Mouse (Mus musculus) liver, embryonic 13.5 days (tissue): ENCODE data around the gene Smim14. TPM values are rescaled to one million over a fixed set of nuclear protein-coding genes. Genes with fewer than 3 reads are reported as not detected.
"Not testable (repeated sequence)": the region's sequence is repeated elsewhere in the genome, so short reads cannot be mapped to it uniquely, and the experiment has no call there.

Experiments used
- ATAC-seq: fragments of 200-750 bp; cut with Nextera tagmentation; 2 replicates; pipeline ENCODE4 v1.8.0; 2017; ENCODE audit warnings: low read depth, mild to moderate bottlenecking, moderate number of reproducible peaks, moderate library complexity
- DNase-seq: peaks from one replicate; pipeline ENCODE4 v3.0.0; 2022
- H3K27ac ChIP-seq: fragments of 300-500 bp; sonication (generic); 2 replicates; pipeline ENCODE4 v1.5.1; 2015; ENCODE audit warnings: moderate library complexity, mild to moderate bottlenecking, inconsistent platforms
- H3K27me3 ChIP-seq: fragments of 300-500 bp; sonication (generic); 2 replicates; pipeline ENCODE4 v1.6.1; 2015; ENCODE audit warnings: mild to moderate bottlenecking, inconsistent platforms
- H3K36me3 ChIP-seq: fragments of 300-500 bp; sonication (generic); 2 replicates; pipeline ENCODE4 v1.6.1; 2015; ENCODE audit warnings: mild to moderate bottlenecking, inconsistent platforms
- H3K4me1 ChIP-seq: fragments of 300-500 bp; sonication (generic); replicated peaks from 2 replicates; pipeline ENCODE4 v1.6.1; 2015; ENCODE audit warnings: inconsistent platforms
- H3K4me2 ChIP-seq: fragments of 300-500 bp; sonication (generic); 2 replicates; pipeline ENCODE4 v1.6.1; 2015; ENCODE audit warnings: inconsistent platforms, mild to moderate bottlenecking, moderate library complexity
- H3K4me3 ChIP-seq: fragments of 300-500 bp; sonication (generic); replicated peaks from 2 replicates; pipeline ENCODE4 v1.5.1; 2015; ENCODE audit warnings: mild to moderate bottlenecking, inconsistent platforms
- H3K9ac ChIP-seq: fragments of 300-500 bp; sonication (generic); 2 replicates; pipeline ENCODE4 v1.6.1; 2015; ENCODE audit warnings: mild to moderate bottlenecking, inconsistent platforms
- H3K9me3 ChIP-seq: fragments of 300-500 bp; sonication (generic); replicated peaks from 2 replicates; pipeline ENCODE4 v1.6.1; 2016; ENCODE audit warnings: inconsistent platforms
- WGBS: fragments of 180-500 bp; shearing (Covaris S2); methylation state at CpG from one replicate; pipeline ENCODE4 v1.1.7; 2015; ENCODE audit not compliant: insufficient replicate concordance; 5-methylcytosine and 5-hydroxymethylcytosine counted together
- polyA plus RNA-seq: library from polyadenylated mRNA; unstranded; fragments of >200 nt; fragmentation: Nextera tagmentation; extraction: Ambion mirVana; gene quantifications from 2 replicates; pipeline ENCODE4 v1.2.1, GENCODE M21; 2015

Smim14 gene
- polyA plus RNA-seq, 1 experiment from 2014 or later: 34.9 TPM

- 80% methylated on average over 3 of the region's 3 CpGs for WGBS
These were observed 2.8 kb upstream of the Smim14 start for GRCm38 (mm10) chr5:65539786-65540185.

GRCm38 (mm10) chr5:65538829-65539228, 1.8 kb upstream of the Smim14 start:
- no peak overlapping the region for H3K27ac ChIP-seq
- H3K27me3 ChIP-seq: no peaks in the 10 kb centered on the region
- ATAC-seq: no peak
- peak overlapping the region; percentile 67 for H3K9ac ChIP-seq
- 36% methylated on average over 4 of the region's 4 CpGs for WGBS
- no peak for DNase-seq
- peak overlapping the region; percentile 50 for H3K4me3 ChIP-seq
- H3K4me2 ChIP-seq: peak overlapping the region; percentile 66
- peaks cover 15% of the 10 kb centered on the region; the same call in 1 of the 2 replicates for H3K36me3 ChIP-seq
- no peaks in the 10 kb centered on the region for H3K9me3 ChIP-seq
- peaks cover 58% of the 10 kb centered on the region for H3K4me1 ChIP-seq

More at GRCm38 (mm10) chr5:65539786-65540185, 2.8 kb upstream of the Smim14 start:
- Histone ChIP-seq H3K9ac (0 out of 2 replicates have a peak overlapping the region, but pooled peaks have one; percentile 49), H3K4me3 (no peak overlapping the region), H3K27me3 (no peaks in the 10 kb centered on the region), H3K4me1 (peaks cover 54% of the 10 kb centered on the region), H3K27ac (no peak overlapping the region), H3K9me3 (no peaks in the 10 kb centered on the region), H3K36me3 (peaks cover 15% of the 10 kb centered on the region; the same call in 1 of the 2 replicates), H3K4me2 (peak overlapping the region; percentile 39)
- ATAC-seq (no peak), DNase-seq (no peak)

GRCm38 (mm10) chr5:65538121-65538520, 1.1 kb upstream of the Smim14 start:
- Histone ChIP-seq H3K4me2 (peak overlapping the region; percentile 86), H3K9ac (peak overlapping the region; percentile 94), H3K4me3 (peak overlapping the region; percentile 83), H3K4me1 (peaks cover 54% of the 10 kb centered on the region), H3K27ac (peak overlapping the region; percentile 94), H3K27me3 (no peaks in the 10 kb centered on the region), H3K9me3 (no peaks in the 10 kb centered on the region), H3K36me3 (peaks cover 9% of the 10 kb centered on the region; the same call in 1 of the 2 replicates)
- under 1% methylated on average over 4 of the region's 4 CpGs for WGBS
- DNase-seq (no peak), ATAC-seq (no peak)

- Histone ChIP-seq H3K9ac (peak overlapping the region; percentile 94), H3K27me3 (no peaks in the 10 kb centered on the region), H3K4me2 (peak overlapping the region; percentile 86), H3K9me3 (no peaks in the 10 kb centered on the region), H3K27ac (peak overlapping the region; percentile 94), H3K36me3 (peaks cover 9% of the 10 kb centered on the region; the same call in 1 of the 2 replicates), H3K4me3 (peak overlapping the region; percentile 83), H3K4me1 (peaks cover 53% of the 10 kb centered on the region)
- DNase-seq (peak; percentile 55), ATAC-seq (peak; percentile 63)
- under 1% methylated on average over 41 of the region's 59 CpGs for WGBS
These were observed 562 bp upstream of the Smim14 start for GRCm38 (mm10) chr5:65537420-65538071.

- not testable (repeated sequence) for DNase-seq, ATAC-seq, H3K27me3 ChIP-seq, H3K36me3 ChIP-seq, H3K9me3 ChIP-seq
- peaks cover 40% of the 10 kb centered on the region for H3K4me1 ChIP-seq
- H3K4me3 ChIP-seq: peak overlapping the region; percentile 83
- H3K4me2 ChIP-seq: peak overlapping the region; percentile 86
- peak overlapping the region; percentile 94 for H3K27ac ChIP-seq
- WGBS: 75% methylated on average over 10 of the region's 10 CpGs
- H3K9ac ChIP-seq: peak overlapping the region; percentile 94
These were observed 917 bp downstream of the Smim14 start for GRCm38 (mm10) chr5:65536068-65536465.

GRCm38 (mm10) chr5:65535457-65536067, 1.4 kb downstream of the Smim14 start:
- H3K36me3 ChIP-seq: no peaks in the 10 kb centered on the region
- H3K9ac ChIP-seq: no peak overlapping the region
- no peaks in the 10 kb centered on the region for H3K27me3 ChIP-seq
- peak overlapping the region; percentile 83; the same call in 1 of the 2 replicates for H3K4me3 ChIP-seq
- peaks cover 40% of the 10 kb centered on the region for H3K4me1 ChIP-seq
- WGBS: 47% methylated on average over 5 of the region's 5 CpGs
- H3K27ac ChIP-seq: peak overlapping the region; percentile 94; the same call in 1 of the 2 replicates
- no peaks in the 10 kb centered on the region for H3K9me3 ChIP-seq
- peak; percentile 50 for DNase-seq
- H3K4me2 ChIP-seq: peak overlapping the region; percentile 86
- ATAC-seq: no peak; the same call in 1 of the 2 replicates

GRCm38 (mm10) chr5:65534496-65534895, 2.5 kb downstream of the Smim14 start:
- no peaks in the 10 kb centered on the region for H3K9me3 ChIP-seq
- no peak overlapping the region for H3K27ac ChIP-seq
- WGBS: 79% methylated on average over 4 of the region's 4 CpGs
- DNase-seq: no peak
- no peaks in the 10 kb centered on the region for H3K36me3 ChIP-seq
- H3K4me1 ChIP-seq: peaks cover 39% of the 10 kb centered on the region
- no peak overlapping the region for H3K9ac ChIP-seq
- ATAC-seq: no peak
- H3K27me3 ChIP-seq: no peaks in the 10 kb centered on the region
- H3K4me2 ChIP-seq: no peak overlapping the region
- H3K4me3 ChIP-seq: no peak overlapping the region

GRCm38 (mm10) chr5:65531283-65531682, 5.7 kb downstream of the Smim14 start:
- Histone ChIP-seq H3K27me3 (no peaks in the 10 kb centered on the region), H3K27ac (no peak overlapping the region), H3K9me3 (no peaks in the 10 kb centered on the region), H3K4me1 (peaks cover 26% of the 10 kb centered on the region), H3K36me3 (no peaks in the 10 kb centered on the region), H3K4me2 (no peak overlapping the region), H3K4me3 (no peak overlapping the region), H3K9ac (no peak overlapping the region)
- ATAC-seq (no peak), DNase-seq (no peak)
- 60% methylated on average over 3 of the region's 3 CpGs for WGBS

GRCm38 (mm10) chr5:65525674-65526443, 11.1 kb downstream of the Smim14 start:
- Histone ChIP-seq H3K36me3 (no peaks in the 10 kb centered on the region), H3K27ac (no peak overlapping the region), H3K27me3 (no peaks in the 10 kb centered on the region), H3K4me2 (no peak overlapping the region), H3K4me1 (peaks cover 10% of the 10 kb centered on the region), H3K9ac (no peak overlapping the region), H3K9me3 (no peaks in the 10 kb centered on the region), H3K4me3 (no peak overlapping the region)
- DNase-seq: no peak
- no peak for ATAC-seq
- 32% methylated on average over 8 of the region's 8 CpGs for WGBS

GRCm38 (mm10) chr5:65524831-65525230, 12.2 kb downstream of the Smim14 start:
- WGBS: 65% methylated on average over 4 of the region's 4 CpGs
- no peaks in the 10 kb centered on the region for H3K27me3 ChIP-seq
- no peak overlapping the region for H3K4me2 ChIP-seq
- no peak overlapping the region for H3K27ac ChIP-seq
- no peaks in the 10 kb centered on the region for H3K9me3 ChIP-seq
- peaks cover 3% of the 10 kb centered on the region for H3K4me1 ChIP-seq
- H3K9ac ChIP-seq: no peak overlapping the region
- H3K4me3 ChIP-seq: no peak overlapping the region
- ATAC-seq: no peak
- H3K36me3 ChIP-seq: no peaks in the 10 kb centered on the region
- no peak for DNase-seq

- DNase-seq: peak; percentile 17
These were observed 15.2 kb downstream of the Smim14 start for GRCm38 (mm10) chr5:65521803-65522202.

More at GRCm38 (mm10) chr5:65521803-65522202, 15.2 kb downstream of the Smim14 start:
- H3K36me3 ChIP-seq: no peaks in the 10 kb centered on the region
- no peak overlapping the region for H3K4me3 ChIP-seq
- no peak for ATAC-seq
- H3K4me2 ChIP-seq: no peak overlapping the region
- no peaks in the 10 kb centered on the region for H3K4me1 ChIP-seq
- H3K27ac ChIP-seq: no peak overlapping the region
- H3K9me3 ChIP-seq: no peaks in the 10 kb centered on the region
- H3K9ac ChIP-seq: no peak overlapping the region
- WGBS: 50% methylated on average over 1 of the region's 1 CpGs
- H3K27me3 ChIP-seq: no peaks in the 10 kb centered on the region
